Mouse (Mus musculus): ENCODE data around the gene Olfr893.
"Not testable (repeated sequence)": the region's sequence is repeated elsewhere in the genome, so short reads cannot be mapped to it uniquely, and the experiment has no call there.

The Olfr893 gene

DNA sequence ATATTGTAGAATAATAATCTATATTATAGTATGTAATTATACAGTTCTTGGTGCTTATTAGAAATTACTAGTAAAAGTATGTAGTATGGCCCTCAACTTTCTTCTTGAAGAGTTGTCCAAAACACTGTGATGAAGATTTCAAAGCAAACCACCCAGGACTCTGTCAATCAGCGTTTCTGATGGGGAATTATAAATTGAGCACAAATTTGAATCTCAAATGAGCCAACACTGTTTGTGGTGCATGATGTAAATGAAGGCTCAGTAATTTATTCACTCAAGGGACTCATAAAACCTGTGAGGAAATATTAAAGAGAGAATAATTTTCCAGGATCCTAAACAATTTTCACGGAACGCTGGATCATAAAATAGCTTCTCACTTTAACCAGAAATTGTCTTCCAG, at the start of gene Olfr893:
Gene Olfr893 (plus strand): TSS at position 301 of the 400 bp plus-strand sequence.
- DNase-seq (ENCODE audit: low spot score), result no peak

DNA sequence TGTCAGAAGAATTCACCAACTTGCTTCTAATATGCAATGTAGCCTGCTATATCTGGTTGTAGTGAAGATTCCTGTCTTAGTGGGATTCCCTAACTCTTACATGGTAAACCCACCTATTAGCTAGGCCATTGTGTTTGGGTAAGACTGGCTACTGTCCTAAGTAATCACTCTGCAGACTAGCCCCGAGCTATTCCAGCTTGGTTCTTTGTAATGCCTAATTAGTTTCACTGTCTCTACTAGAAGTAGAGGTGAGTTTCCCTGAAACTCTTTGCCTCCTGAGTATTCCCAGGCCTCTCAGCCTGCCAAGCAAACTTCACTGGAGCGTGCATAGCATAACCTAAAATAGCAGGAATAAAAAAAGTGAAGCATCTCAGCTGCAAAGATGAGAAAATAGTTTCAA, 39.8 kb upstream of the Olfr893 start:
- not testable (repeated sequence) for DNase-seq (ENCODE audit: low spot score)

- no peak for DNase-seq (ENCODE audit: low spot score)
Observed at GRCm38 (mm10) chr9:38180721-38181120, 27.4 kb upstream of the Olfr893 start, which contains the start of gene Olfr891. Gene Olfr891 (minus strand): TSS chr9:38180821.

- DNase-seq (ENCODE audit: low spot score), result no peak
Observed at GRCm38 (mm10) chr9:38217755-38218154, 9.6 kb downstream of the Olfr893 start, which contains the start of gene Olfr894. Gene Olfr894 (plus strand): TSS chr9:38218055.

GRCm38 (mm10) chr9:38252474-38252873, 44.3 kb downstream of the Olfr893 start, which contains the start of gene Olfr143:
Gene Olfr143 (plus strand): TSS chr9:38252774.
- no peak for DNase-seq (ENCODE audit: low spot score)

All from lung, postnatal 25 days (tissue).